Mouse (Mus musculus) megakaryocyte, embryonic 14.5 days (primary cell): ENCODE measurements around the gene Ankfy1.

Experiments used
- FLI1 ChIP-seq: IDR thresholded peaks from 2 replicates; pipeline ENCODE4 v1.6.1; 2012; ENCODE audit warnings: low read length, inconsistent platforms, mixed read lengths
- GATA1 ChIP-seq: IDR thresholded peaks from 3 replicates; pipeline ENCODE4 v1.6.1; 2012; ENCODE audit warnings: mixed read lengths, low read length, inconsistent platforms, borderline replicate concordance

- TF ChIP-seq GATA1 (no peak), FLI1 (no peak)
Observed at GRCm38 (mm10) chr11:72723165-72723564, 33.4 kb downstream of the Ankfy1 start.
